Mouse (Mus musculus) brain, adult 2 months (tissue): Measurements from ENCODE around the gene Ccnl1.
A peak's percentile ranks its signal among the peaks of the same experiment; 100 is the strongest.

Experiments used
- DNase-seq: peaks from one replicate; pipeline ENCODE4 v3.0.0; 2011; ENCODE audit warnings: low read depth, low spot score

Gene Ccnl1

DNA sequence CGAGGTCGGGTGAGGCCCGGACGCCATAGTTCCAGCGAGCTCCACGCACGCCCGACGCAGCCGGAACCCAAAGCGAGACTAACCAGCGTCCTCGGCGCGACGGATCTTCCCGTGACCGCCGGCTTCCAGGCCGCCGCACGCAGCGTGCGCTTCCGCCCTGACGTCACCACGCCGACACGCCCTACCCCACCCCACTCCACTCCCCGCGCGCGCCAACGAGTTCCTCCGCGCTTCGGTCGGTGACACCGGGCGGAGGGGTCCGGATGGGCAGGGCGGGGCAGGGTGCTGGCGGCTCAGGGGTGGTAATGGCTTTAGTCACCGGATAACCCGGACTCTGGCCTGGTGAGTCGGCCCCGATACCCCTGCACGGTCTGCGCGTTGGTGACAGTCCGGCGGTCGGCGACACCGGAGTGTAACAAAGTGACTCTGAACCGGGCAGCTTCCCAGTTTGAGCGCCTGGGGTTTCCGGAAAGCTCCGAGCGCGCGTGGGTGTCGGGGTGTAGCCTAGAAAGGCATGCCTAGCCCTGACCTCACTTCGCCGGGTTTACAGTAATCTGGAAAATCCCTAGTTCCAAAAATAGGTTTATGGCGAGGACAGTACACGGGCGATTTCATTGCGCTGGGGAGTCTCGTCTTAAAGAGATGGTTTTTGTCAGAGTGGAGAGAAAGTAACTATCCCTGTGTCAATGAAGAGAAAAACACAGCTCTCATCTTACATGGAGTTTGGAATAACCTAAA lies at the start of gene Ccnl1:
Gene Ccnl1 (minus strand): TSS at position 148 of the 738 bp plus-strand sequence.
- peak; percentile 98 for DNase-seq

DNA sequence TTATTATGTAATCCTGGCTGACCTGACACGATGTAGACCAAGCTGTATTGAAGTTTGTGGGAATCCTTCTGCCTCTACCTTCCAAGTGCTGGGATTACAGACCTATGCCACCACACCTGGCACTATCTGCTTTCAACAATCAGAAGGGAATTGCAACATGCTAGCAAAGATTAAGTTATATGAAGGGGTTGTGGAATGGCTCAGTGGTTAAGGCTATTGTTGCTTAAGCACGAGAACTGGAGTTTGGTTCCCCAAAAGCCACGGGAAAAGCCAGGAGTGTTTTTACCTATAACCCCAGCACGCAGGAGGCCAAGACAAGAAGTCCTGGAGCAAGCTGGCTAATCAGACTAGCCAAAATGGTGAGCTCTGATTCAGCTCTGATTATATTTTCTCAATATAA lies 46.9 kb upstream of the Ccnl1 start:
- DNase-seq: no peak

- peak; percentile 27 for DNase-seq
These were observed 46.3 kb upstream of the Ccnl1 start for GRCm38 (mm10) chr3:66004220-66004951.

DNA sequence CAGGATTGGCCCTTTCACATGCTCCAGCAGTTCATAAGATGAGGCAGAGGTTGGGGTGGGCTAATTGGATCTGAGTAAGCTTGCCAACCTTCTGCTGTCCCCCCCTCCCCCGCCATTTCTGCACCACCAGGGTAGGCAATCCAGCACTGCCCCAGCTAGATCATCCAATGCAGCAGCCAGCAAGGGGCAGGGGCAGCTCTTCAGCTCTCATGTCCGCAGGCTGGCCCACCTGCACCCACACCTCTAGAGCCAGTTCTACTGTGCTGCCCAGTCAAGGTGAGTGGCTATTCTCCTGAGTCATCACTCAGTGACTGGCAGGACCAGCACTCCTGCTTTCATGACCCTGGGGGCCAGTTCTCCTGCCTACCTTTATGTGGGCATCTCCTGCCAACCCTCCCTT lies 42.4 kb upstream of the Ccnl1 start:
- DNase-seq: no peak

- DNase-seq: no peak
These were observed 39.4 kb upstream of the Ccnl1 start for GRCm38 (mm10) chr3:65997360-65998008.

GRCm38 (mm10) chr3:65992395-65993340 lies 34.6 kb upstream of the Ccnl1 start:
- peak; percentile 36 for DNase-seq

GRCm38 (mm10) chr3:65990957-65991646 lies 33.1 kb upstream of the Ccnl1 start:
- DNase-seq: peak; percentile 77

DNA sequence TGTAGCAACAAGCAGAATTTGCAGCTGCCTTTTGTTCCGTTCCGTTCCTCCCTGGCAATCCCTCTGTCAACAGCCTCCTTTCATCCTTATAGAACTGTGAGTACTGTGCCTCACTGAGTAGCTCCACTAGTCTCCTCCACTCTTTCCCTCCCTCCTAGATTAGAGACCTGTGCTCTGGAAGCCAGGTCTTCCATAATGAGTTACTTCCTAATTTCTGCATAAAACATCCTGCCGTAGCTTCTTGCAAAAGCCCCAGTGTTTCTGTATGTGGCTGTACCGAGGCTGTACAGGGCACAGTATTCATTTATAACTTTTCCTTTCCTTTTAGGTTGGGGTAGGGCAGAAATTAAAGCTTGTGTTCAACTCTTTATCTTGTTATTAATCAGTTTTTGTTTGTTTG lies 32.5 kb upstream of the Ccnl1 start:
- DNase-seq: no peak

GRCm38 (mm10) chr3:65988711-65989495 lies 30.9 kb upstream of the Ccnl1 start:
- DNase-seq: no peak

GRCm38 (mm10) chr3:65976296-65976695 lies 18.2 kb upstream of the Ccnl1 start:
- no peak for DNase-seq

- DNase-seq: peak; percentile 63
These were observed 17.3 kb upstream of the Ccnl1 start for GRCm38 (mm10) chr3:65975317-65975716.

GRCm38 (mm10) chr3:65974232-65975058 lies 16.4 kb upstream of the Ccnl1 start:
- peak; percentile 99 for DNase-seq

- DNase-seq: peak; percentile 8
These were observed 15.6 kb upstream of the Ccnl1 start for GRCm38 (mm10) chr3:65973501-65974231.

DNA sequence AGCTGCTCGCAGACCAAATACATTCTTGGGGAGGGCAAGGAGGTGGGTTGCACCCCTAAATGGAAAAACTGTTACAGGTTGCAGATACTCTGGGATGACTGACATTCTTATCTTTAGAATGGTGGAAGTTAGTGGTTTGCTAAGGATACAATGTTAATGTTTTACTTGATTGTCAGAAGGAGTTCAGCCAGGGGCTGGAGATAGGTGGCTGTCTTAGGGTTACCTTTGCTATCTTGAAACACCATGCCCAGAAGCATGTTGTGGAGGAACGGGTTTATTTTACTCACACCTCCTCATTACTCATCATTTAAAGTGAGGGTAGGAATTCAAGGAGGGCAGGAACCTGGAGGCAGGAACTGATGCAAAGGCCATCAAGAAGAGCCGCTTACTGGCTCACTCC lies 11.1 kb upstream of the Ccnl1 start:
- no peak for DNase-seq

- DNase-seq: no peak
These were observed 8.3 kb upstream of the Ccnl1 start for GRCm38 (mm10) chr3:65966360-65966759.

DNA sequence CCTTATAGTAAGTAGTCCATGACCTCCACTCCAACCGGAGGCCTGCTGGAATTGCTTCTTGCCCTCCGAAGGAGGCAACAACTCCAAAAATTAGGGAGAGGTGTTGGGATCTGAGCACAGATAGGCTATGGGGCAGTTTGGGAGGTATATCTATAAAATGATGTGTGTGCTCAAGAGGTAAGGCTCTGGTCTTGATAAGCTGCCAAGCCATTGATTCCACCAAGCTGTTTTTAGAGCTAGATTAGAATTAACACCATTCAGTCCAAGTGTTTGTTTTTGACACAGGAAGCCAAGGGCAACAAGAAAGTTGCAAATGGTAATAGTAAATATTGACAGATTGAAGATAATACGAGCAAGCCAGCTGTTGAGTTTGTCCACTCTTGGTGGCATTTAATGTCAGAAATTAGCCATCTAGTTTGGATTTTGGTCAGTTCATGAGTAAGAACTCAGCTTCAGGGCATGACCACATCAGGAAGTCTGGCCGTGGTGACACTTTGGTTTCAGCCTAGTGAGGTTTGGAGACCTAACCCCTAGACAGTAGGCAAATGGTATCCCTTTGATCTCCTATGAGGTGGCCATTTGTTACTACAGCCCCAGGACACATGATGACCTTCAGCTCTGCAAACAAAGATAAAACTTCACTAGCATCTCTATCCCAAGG lies 4.4 kb upstream of the Ccnl1 start:
- DNase-seq: no peak

DNA sequence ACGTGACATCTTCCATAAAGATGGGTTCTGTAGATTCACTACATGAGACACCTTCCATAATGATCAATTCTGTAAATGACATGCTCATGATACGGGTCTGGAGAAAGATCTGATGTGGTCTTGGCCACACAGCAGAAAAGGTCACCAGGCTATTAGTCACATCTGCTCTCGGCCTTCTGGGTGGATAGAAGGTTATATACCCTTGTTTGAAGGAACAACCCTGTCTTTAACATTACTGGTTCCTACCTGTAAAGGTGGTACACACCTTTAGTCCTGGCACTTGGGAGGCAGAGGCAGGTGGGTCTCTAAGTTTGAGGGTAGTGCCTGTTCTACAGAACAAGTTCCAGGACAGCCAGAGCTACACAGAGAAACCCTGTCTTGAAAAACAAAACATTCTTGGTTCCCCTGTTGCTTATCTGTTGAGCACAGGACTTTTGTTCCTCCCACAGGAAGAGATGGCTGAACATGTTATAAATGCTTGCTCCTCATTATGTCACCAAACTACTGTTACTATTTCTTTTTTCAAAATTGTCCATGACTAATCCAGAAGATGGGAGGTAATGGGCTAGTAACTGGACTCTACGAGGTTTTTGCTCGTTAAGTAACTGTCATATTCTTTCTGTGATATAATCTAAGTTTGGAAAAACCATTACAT lies 2.4 kb upstream of the Ccnl1 start:
- no peak for DNase-seq
